Mouse (Mus musculus) olfactory bulb, adult 2 months (tissue): Measurements from ENCODE around the gene Fcrla.

Experiments used
- CTCF ChIP-seq: fragments of 200-500 bp; IDR thresholded peaks from 2 replicates; pipeline ENCODE4 v1.5.1; 2012; ENCODE audit warnings: low read depth, mild to moderate bottlenecking, low read length, moderate library complexity; ENCODE audit not compliant: insufficient read depth
- POLR2A ChIP-seq: fragments of 200-500 bp; IDR thresholded peaks from 2 replicates; pipeline ENCODE4 v1.6.1; 2012; ENCODE audit warnings: mild to moderate bottlenecking, low read depth, low read length, moderate library complexity; ENCODE audit not compliant: insufficient read depth

DNA sequence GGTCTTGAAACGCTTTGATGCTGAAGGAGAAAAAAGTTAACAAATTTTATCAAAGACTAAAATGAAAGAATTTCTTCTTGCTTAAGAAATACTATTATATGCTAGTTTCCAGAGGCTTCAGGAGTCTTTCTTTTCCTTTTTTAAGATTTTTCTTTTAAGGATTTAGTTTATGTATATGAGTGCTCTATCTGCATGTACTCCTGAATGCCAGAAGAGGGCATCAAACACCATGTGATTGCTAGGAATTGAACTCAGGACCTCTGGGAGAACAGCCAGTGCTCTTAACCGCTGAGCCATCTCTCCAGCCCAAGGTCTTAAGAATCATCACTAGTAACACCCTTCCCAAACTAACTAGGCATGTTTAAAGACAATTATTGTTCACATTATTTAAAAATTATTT lies 55.4 kb downstream of the Fcrla start:
- TF ChIP-seq POLR2A (no peak), CTCF (no peak)
